Mouse (Mus musculus) neutrophil, adult 5-6 weeks (primary cell): Measurements from ENCODE around the gene Sox15. TPM values are rescaled to one million over a fixed set of nuclear protein-coding genes. Genes with fewer than 3 reads are reported as not detected.
A peak's percentile ranks its signal among the peaks of the same experiment; 100 is the strongest.
"Not testable (repeated sequence)": the region's sequence is repeated elsewhere in the genome, so short reads cannot be mapped to it uniquely, and the experiment has no call there.

Experiments used
- ATAC-seq: fragments of 151-379, 151-347 bp; 2 replicates; pipeline ENCODE4 v1.8.0; 2017; ENCODE audit warnings: mild to moderate bottlenecking, moderate TSS enrichment; ENCODE audit not compliant: insufficient number of reproducible peaks, poor library complexity, low FRiP score, severe bottlenecking; ENCODE audit errors: extremely low read depth
- total RNA-seq: library from RNA; stranded (forward); fragments of 200-1000 nt; gene quantifications from 2 replicates; pipeline ENCODE4 v1.2.3, GENCODE M21; 2017

The Sox15 gene
- 1.5 and 2.1 TPM in 2 replicates for total RNA-seq

GRCm38 (mm10) chr11:69655264-69656064 lies at the start of gene Sox15:
Gene Sox15 (plus strand): TSS chr11:69655314.
- ATAC-seq = no peak

GRCm38 (mm10) chr11:69605726-69606490 lies 49.2 kb upstream of the Sox15 start, which contains the start of gene Atp1b2:
Gene Atp1b2 (minus strand): TSS chr11:69605942.
- ATAC-seq = peak; percentile 30; the same call in 1 of the 2 replicates

- ATAC-seq = no peak
These were observed 48.7 kb upstream of the Sox15 start for GRCm38 (mm10) chr11:69606491-69606795.

DNA sequence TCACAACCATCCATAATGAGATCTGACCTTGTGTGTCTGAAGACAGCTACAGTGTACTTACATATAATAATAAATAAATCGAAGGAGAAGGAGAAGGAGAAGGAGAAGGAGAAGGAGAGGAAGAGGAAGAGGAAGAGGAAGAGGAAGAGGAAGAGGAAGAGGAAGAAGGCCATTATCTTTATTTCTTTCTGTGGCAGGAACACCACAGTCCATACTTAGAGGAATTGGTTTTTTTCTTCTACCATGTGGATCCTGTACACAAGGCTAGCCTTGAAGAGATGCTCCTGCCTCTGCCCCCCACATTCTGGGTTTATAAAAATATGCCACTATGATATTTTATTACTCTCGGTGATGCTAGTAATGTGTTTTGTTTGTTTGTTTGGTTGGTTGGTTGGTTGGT lies 48.3 kb upstream of the Sox15 start:
- ATAC-seq = no peak

DNA sequence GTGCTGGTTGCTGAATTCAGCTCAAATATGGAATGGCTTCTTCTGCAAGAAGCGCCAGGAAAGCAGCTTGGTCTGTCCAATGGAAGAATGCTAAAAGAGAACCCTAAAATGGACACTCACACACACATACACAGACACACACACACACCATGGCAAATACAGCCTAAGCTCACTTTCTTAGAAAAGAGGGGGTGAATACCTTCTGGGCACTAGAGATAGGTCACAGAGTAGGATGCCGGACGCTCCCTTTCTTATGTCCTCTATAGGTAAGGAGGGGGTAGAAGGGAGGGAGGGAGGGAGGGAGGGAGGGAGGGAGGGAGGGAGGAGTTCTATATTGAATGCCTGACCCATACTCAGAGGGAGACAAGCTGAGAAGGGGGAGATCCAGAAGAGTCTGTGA lies 46.6 kb upstream of the Sox15 start:
- ATAC-seq = no peak

DNA sequence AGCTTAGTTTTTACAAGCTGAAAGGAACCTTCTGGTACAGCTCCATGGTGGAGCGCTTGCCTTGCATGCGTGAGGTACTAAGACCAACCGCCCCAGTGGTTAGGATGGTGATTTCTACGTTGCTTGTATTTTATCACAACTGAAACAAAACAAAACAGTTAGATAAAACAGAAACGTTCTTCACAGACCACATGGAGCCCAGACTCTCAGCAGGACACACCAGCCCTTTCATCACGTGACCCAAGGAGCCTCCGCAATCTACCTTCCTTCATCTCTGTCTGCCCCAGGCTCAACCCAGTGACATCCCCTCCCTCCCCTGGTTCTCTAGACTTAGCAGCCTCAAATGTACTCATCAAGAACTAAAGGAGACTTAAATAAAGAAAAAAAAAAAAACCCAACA lies 45.7 kb upstream of the Sox15 start:
- ATAC-seq = no peak

- ATAC-seq = no peak
These were observed 44.2 kb upstream of the Sox15 start for GRCm38 (mm10) chr11:69610899-69611298.

DNA sequence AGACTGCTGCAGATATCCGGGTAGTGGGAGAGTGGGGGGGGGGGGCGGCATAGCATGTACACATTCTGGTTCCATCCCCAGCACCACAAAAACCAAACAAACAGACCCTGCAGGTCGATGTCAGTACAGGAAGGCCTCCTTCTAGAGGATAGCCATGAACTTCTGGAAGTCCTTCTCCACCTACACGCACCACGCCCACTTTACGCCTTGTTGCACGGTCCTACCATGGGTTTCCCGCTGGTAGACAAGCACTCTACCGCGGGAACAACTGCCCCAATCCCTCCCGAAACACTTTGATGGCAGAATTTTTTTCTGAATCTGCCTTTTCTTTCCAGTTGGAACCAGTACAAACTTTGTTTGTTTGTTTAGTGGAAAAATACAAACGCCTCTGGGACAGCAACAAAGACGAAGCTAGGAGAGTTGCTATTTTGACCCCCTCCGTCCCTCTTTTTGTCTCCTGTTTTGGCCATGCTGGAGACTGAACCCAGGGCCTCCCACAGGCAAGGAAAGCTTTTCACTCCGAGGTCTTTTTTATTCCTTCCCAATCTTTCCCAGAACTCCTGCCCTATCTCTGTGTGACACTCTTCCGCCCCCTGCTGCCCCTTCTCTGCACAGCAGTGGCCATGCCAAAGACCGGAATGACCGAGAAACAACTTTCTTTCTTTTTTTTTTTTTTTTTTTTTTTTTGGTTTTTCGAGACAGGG lies 41.4 kb upstream of the Sox15 start:
- ATAC-seq = no peak

DNA sequence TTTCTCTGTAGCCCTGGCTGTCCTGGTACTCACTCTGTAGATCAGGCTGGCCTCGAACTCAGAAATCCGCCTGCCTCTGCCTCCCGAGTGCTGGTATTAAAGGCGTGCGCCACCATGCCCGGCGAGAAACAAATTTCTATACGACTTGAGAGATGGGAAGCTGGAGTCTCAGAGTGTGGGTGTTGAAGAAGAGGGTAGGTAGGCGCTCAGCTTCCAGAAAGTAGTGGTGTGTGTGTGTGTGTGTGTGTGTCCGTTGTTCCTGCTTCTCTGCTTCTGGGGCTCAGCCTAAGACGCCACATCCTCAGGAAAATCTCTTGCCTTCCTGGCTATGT lies 40.9 kb upstream of the Sox15 start:
- ATAC-seq = not testable (repeated sequence)

- no peak for ATAC-seq
These were observed 38.3 kb upstream of the Sox15 start for GRCm38 (mm10) chr11:69616781-69617180.

DNA sequence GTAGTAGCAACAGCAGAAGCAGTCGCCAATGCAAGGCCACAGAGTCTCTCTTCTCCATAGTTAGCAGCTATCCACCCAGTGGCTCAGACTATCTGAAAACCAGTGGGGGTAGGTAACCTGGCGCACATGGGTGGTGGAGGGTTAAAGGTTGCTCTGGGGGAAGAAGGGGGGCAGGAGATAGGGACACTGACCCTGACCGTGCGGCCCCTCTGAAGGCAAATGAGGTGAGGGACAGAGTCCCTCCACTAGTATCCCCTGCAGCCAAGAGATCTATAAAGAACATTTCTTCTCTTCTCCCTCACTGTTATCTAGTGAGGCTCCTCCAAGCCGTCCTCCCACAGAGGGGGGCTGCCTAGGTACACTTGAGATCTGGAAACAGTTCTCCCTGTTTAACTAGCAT lies 37.3 kb upstream of the Sox15 start, which contains the start of gene Shbg:
Gene Shbg (minus strand): TSS at position 101 of the 400 bp plus-strand sequence.
- no peak for ATAC-seq

GRCm38 (mm10) chr11:69620394-69621081 lies 34.6 kb upstream of the Sox15 start:
- no peak for ATAC-seq

- no peak for ATAC-seq
These were observed 33.4 kb upstream of the Sox15 start, which contains the start of gene Sat2 for GRCm38 (mm10) chr11:69621571-69622268. Gene Sat2 (plus strand): TSS chr11:69622024.

DNA sequence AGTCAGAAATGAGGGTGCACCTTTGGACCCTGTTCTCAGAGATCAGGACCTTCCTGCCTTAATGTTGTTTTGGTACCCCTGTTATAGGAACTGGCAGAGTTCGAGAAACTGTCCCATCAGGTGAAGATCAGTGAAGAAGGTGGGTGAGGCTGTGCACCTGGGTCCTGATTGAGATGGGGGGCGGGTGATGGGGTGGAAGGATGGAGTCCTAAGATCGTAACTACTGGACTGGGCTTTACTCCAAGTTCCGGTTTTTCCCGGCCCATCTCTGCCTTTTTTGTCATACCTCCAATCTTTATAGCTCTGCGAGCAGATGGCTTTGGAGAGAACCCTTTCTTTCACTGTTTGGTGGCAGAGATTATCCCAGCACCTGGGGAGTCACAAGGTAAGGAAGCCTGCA lies 32.7 kb upstream of the Sox15 start:
- no peak for ATAC-seq

- no peak for ATAC-seq
These were observed 32.1 kb upstream of the Sox15 start for GRCm38 (mm10) chr11:69623006-69623405.

GRCm38 (mm10) chr11:69624339-69624738 lies 30.8 kb upstream of the Sox15 start:
- not testable (repeated sequence) for ATAC-seq

DNA sequence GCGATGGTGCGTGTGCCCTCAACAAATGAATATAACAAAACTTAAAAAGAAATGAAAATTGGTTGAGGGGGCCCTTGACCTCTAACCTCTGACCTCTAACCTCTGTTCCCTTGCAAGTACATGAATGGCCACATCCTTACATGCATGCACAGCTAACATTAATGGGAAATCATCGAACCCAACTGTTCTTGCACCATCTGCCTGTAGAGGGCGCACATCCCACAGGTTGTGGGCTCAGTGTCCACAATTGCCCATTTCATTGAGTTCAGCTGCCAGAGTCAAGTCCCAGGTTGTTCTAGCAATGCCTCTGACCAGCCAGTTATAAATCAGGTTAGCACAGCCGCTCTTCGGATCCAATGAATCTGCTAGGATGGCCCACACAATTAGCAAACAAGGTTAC lies 26.8 kb upstream of the Sox15 start:
- peak; percentile 62; the same call in 1 of the 2 replicates for ATAC-seq

GRCm38 (mm10) chr11:69629802-69630201 lies 25.3 kb upstream of the Sox15 start:
- no peak for ATAC-seq
